Mouse (Mus musculus) thymus, adult 2 months (tissue): ENCODE results near the gene Gm37240.

Experiments used
- CTCF ChIP-seq: fragments of 200-500 bp; IDR thresholded peaks from 2 replicates; pipeline ENCODE4 v1.5.1; 2012; ENCODE audit warnings: mild to moderate bottlenecking, control low read depth, low read length, moderate library complexity, borderline replicate concordance; ENCODE audit not compliant: control insufficient read depth, poor library complexity, insufficient read depth; ENCODE audit errors: extremely low read depth
- POLR2A ChIP-seq: fragments of 200-500 bp; IDR thresholded peaks from 2 replicates; pipeline ENCODE4 v1.6.1; 2012; ENCODE audit warnings: mild to moderate bottlenecking, low read length, control low read depth, moderate library complexity; ENCODE audit not compliant: control insufficient read depth, poor library complexity, insufficient read depth; ENCODE audit errors: extremely low read depth

- TF ChIP-seq CTCF, result no peak
- no peak for TF ChIP-seq POLR2A
Measured at GRCm38 (mm10) chr3:84731403-84732015, 1155.8 kb downstream of the Gm37240 start.
